Mouse (Mus musculus): ENCODE data around the gene Cypt1.

DNA sequence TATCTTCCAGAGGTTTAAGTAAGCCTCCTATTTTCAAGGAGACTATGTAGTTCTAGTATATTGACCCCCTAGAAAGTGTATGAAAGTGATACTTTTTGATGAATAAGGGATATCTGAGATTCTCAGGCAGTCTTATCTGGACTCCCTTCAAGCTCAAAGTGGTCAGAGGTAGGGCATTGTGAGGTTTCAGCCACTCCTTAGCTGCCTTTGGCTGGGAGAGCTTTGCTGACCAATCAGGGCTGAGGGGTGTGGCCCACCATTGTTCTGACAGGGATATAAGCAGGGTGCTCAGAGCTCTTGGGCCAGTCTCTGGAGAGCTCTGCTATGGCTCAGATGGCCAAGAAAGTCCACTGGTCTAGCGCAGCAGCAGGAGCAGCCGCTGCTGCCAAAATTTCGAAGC is at the start of gene Cypt1:
- TF ChIP-seq CTCF (IDR thresholded peaks at IDR 0.05) (no peak), EP300 (IDR thresholded peaks at IDR 0.05) (no peak)
